Mouse (Mus musculus): ENCODE data around the gene Rhbdl2. TPM values are rescaled to one million over a fixed set of nuclear protein-coding genes. Genes with fewer than 3 reads are reported as not detected.

Gene Rhbdl2
- polyA plus RNA-seq, 2 experiments: not detected

GRCm38 (mm10) chr4:123860621-123861020 lies 72.9 kb downstream of the Rhbdl2 start:
- Histone ChIP-seq H3K27ac (no peak overlapping the region), H3K9me3 (ENCODE audit: control insufficient read depth, low read length) (no peaks in the 10 kb centered on the region), H3K9ac (replicated peaks) (no peak overlapping the region), H3K27me3 (ENCODE audit: control insufficient read depth, insufficient read depth, low read length) (no peaks in the 10 kb centered on the region), H3K36me3 (replicated peaks; ENCODE audit: control insufficient read depth, insufficient read depth, low read depth) (no peaks in the 10 kb centered on the region), H3K4me2 (ENCODE audit: low read depth) (no peak overlapping the region), H3K4me3 (ENCODE audit: insufficient read depth in 1 of 2, low read depth in 2 of 2, low read length in 2 of 2) (no peak overlapping the region), H3K4me1 (replicated peaks; ENCODE audit: control insufficient read depth in 2 of 2, insufficient read depth in 2 of 2, low read length in 1 of 2) (no peaks in the 10 kb centered on the region)
- WGBS (ENCODE audit: insufficient replicate concordance): 58% methylated on average over 5 of the region's 5 CpGs
- TF ChIP-seq CTCF (IDR thresholded peaks at IDR 0.05; ENCODE audit: low read depth) (no peak), EP300 (IDR thresholded peaks at IDR 0.05; ENCODE audit: low read depth) (no peak)
- DNase-seq (ENCODE audit: low read depth in 3 of 3, low spot score in 3 of 3) (no peak), ATAC-seq (ENCODE audit: insufficient read depth) (no peak)

Other genes with a start within 250 kb of the Rhbdl2 start
- 12.2 and 15.1 TPM in 2 replicates for gene Macf1, start 103.5 kb upstream of the Rhbdl2 start, polyA plus RNA-seq (2012; rRNA removed)
- gene Macf1, start 103.5 kb upstream of the Rhbdl2 start, polyA plus RNA-seq (2014; fragmentation: Nextera tagmentation; extraction: Ambion mirVana): 12.9 and 13.4 TPM in 2 replicates
- 65.8 and 108 TPM in 2 replicates for gene Ndufs5, start 69.7 kb upstream of the Rhbdl2 start, polyA plus RNA-seq (2012; rRNA removed)
- gene Ndufs5, start 69.7 kb upstream of the Rhbdl2 start, polyA plus RNA-seq (2014; fragmentation: Nextera tagmentation; extraction: Ambion mirVana): 188 and 189 TPM in 2 replicates
- 11.1 and 15.6 TPM in 2 replicates for gene Akirin1, start 37.5 kb upstream of the Rhbdl2 start, polyA plus RNA-seq (2012; rRNA removed)
- 24.5 and 25.5 TPM in 2 replicates for gene Akirin1, start 37.5 kb upstream of the Rhbdl2 start, polyA plus RNA-seq (2014; fragmentation: Nextera tagmentation; extraction: Ambion mirVana)
- not detected in 2 replicates for gene 4933427I04Rik, start 71.8 kb downstream of the Rhbdl2 start, polyA plus RNA-seq (2012; rRNA removed)
- gene 4933427I04Rik, start 71.8 kb downstream of the Rhbdl2 start, polyA plus RNA-seq (2014; fragmentation: Nextera tagmentation; extraction: Ambion mirVana): not detected in 2 replicates
- gene Mycbp, start 117.0 kb downstream of the Rhbdl2 start, polyA plus RNA-seq (2012; rRNA removed): 16.3 and 34.1 TPM in 2 replicates
- gene Mycbp, start 117.0 kb downstream of the Rhbdl2 start, polyA plus RNA-seq (2014; fragmentation: Nextera tagmentation; extraction: Ambion mirVana): 61.0 and 65.8 TPM in 2 replicates
- gene Rragc, start 129.6 kb downstream of the Rhbdl2 start, polyA plus RNA-seq (2012; rRNA removed): 12.8 and 17.4 TPM in 2 replicates
- 18.4 and 19.8 TPM in 2 replicates for gene Rragc, start 129.6 kb downstream of the Rhbdl2 start, polyA plus RNA-seq (2014; fragmentation: Nextera tagmentation; extraction: Ambion mirVana)
- not detected in 2 replicates for gene 4930535I16Rik, start 130.1 kb downstream of the Rhbdl2 start, polyA plus RNA-seq (2012; rRNA removed)
- gene 4930535I16Rik, start 130.1 kb downstream of the Rhbdl2 start, polyA plus RNA-seq (2014; fragmentation: Nextera tagmentation; extraction: Ambion mirVana): not detected in 2 replicates